Mouse (Mus musculus): Measurements from ENCODE around the gene Chrm3. TPM values are rescaled to one million over a fixed set of nuclear protein-coding genes. Genes with fewer than 3 reads are reported as not detected.

Gene Chrm3
- polyA plus RNA-seq, 1 experiment = not detected

- H3K27me3 ChIP-seq (ENCODE audit: control insufficient read depth, insufficient read depth, insufficient read length) = no peaks in the 10 kb centered on the region
- TF ChIP-seq TCF3 (IDR thresholded peaks at IDR 0.05; ENCODE audit: insufficient read length, low read depth) = no peak
- no peak for TF ChIP-seq MAX (IDR thresholded peaks at IDR 0.05; ENCODE audit: low read depth)
- TF ChIP-seq TCF12 (IDR thresholded peaks at IDR 0.05; ENCODE audit: insufficient read depth, poor library complexity, severe bottlenecking) = no peak
- TF ChIP-seq MYOG (IDR thresholded peaks at IDR 0.05; ENCODE audit: control insufficient read depth in 1 of 3, insufficient read depth in 1 of 3, insufficient read length in 2 of 3, low read depth in 2 of 3) = no peak
- TF ChIP-seq REST (IDR thresholded peaks at IDR 0.05; ENCODE audit: insufficient read depth, insufficient read length) = no peak
- no peak for TF ChIP-seq USF1 (IDR thresholded peaks at IDR 0.05; ENCODE audit: low read depth)
- no peak for TF ChIP-seq POLR2A (IDR thresholded peaks at IDR 0.05; ENCODE audit: insufficient read length, low read depth)
- no peak for TF ChIP-seq MYOD1 (IDR thresholded peaks at IDR 0.05; ENCODE audit: control insufficient read depth in 1 of 3, insufficient read length in 2 of 3, low read depth in 2 of 3)
- no peak for TF ChIP-seq E2F4 (IDR thresholded peaks at IDR 0.05; ENCODE audit: insufficient read depth)
- no peak for TF ChIP-seq CEBPB (IDR thresholded peaks at IDR 0.05; ENCODE audit: insufficient read depth, poor library complexity, severe bottlenecking)
- TF ChIP-seq POLR2AphosphoS2 (IDR thresholded peaks at IDR 0.05; ENCODE audit: insufficient read length, low read depth) = no peak
- TF ChIP-seq SRF (IDR thresholded peaks at IDR 0.05; ENCODE audit: control insufficient read depth, insufficient read length, low read depth) = no peak
- H3K36me3 ChIP-seq (ENCODE audit: control insufficient read depth, insufficient read depth) = no peaks in the 10 kb centered on the region
- no peaks in the 10 kb centered on the region for H3K79me2 ChIP-seq (ENCODE audit: control insufficient read depth, insufficient read depth)
- H3K4me2 ChIP-seq (ENCODE audit: low read depth) = no peak overlapping the region
- H3ac ChIP-seq (ENCODE audit: control insufficient read depth, insufficient read length) = no peak overlapping the region
- H3K4me3 ChIP-seq = no peak overlapping the region
These were observed 411.6 kb downstream of the Chrm3 start for GRCm38 (mm10) chr13:9949091-9949490.

- no peaks in the 10 kb centered on the region for H3K36me3 ChIP-seq (ENCODE audit: control insufficient read depth, insufficient read depth)
- no peaks in the 10 kb centered on the region for H3K79me2 ChIP-seq (ENCODE audit: control insufficient read depth, insufficient read depth)
- H3K4me2 ChIP-seq (ENCODE audit: low read depth) = no peak overlapping the region
- H3K4me3 ChIP-seq = no peak overlapping the region
- no peak overlapping the region for H3ac ChIP-seq (ENCODE audit: control insufficient read depth, insufficient read length)
- no peaks in the 10 kb centered on the region for H3K27me3 ChIP-seq (ENCODE audit: control insufficient read depth, insufficient read depth, insufficient read length)
- TF ChIP-seq E2F4 (IDR thresholded peaks at IDR 0.05; ENCODE audit: insufficient read depth) = no peak
These were observed 420.5 kb downstream of the Chrm3 start for GRCm38 (mm10) chr13:9940186-9940585.

GRCm38 (mm10) chr13:9938798-9939485 is 421.7 kb downstream of the Chrm3 start:
- no peaks in the 10 kb centered on the region for H3K27me3 ChIP-seq (ENCODE audit: control insufficient read depth, insufficient read depth, insufficient read length)
- H3ac ChIP-seq (ENCODE audit: control insufficient read depth, insufficient read length) = no peak overlapping the region
- no peaks in the 10 kb centered on the region for H3K36me3 ChIP-seq (ENCODE audit: control insufficient read depth, insufficient read depth)
- no peaks in the 10 kb centered on the region for H3K79me2 ChIP-seq (ENCODE audit: control insufficient read depth, insufficient read depth)
- no peak overlapping the region for H3K4me3 ChIP-seq
- TF ChIP-seq POLR2AphosphoS2 (IDR thresholded peaks at IDR 0.05; ENCODE audit: insufficient read length, low read depth) (no peak), MYOD1 (IDR thresholded peaks at IDR 0.05; ENCODE audit: control insufficient read depth in 1 of 3, insufficient read length in 2 of 3, low read depth in 2 of 3) (no peak), CEBPB (IDR thresholded peaks at IDR 0.05; ENCODE audit: insufficient read depth, poor library complexity, severe bottlenecking) (no peak), MAX (IDR thresholded peaks at IDR 0.05; ENCODE audit: low read depth) (no peak), USF1 (IDR thresholded peaks at IDR 0.05; ENCODE audit: low read depth) (no peak), SRF (IDR thresholded peaks at IDR 0.05; ENCODE audit: control insufficient read depth, insufficient read length, low read depth) (no peak), E2F4 (IDR thresholded peaks at IDR 0.05; ENCODE audit: insufficient read depth) (no peak), MYOG (IDR thresholded peaks at IDR 0.05; ENCODE audit: control insufficient read depth in 1 of 3, insufficient read depth in 1 of 3, insufficient read length in 2 of 3, low read depth in 2 of 3) (no peak), TCF3 (IDR thresholded peaks at IDR 0.05; ENCODE audit: insufficient read length, low read depth) (no peak)
- H3K4me2 ChIP-seq (ENCODE audit: low read depth) = no peak overlapping the region

DNA sequence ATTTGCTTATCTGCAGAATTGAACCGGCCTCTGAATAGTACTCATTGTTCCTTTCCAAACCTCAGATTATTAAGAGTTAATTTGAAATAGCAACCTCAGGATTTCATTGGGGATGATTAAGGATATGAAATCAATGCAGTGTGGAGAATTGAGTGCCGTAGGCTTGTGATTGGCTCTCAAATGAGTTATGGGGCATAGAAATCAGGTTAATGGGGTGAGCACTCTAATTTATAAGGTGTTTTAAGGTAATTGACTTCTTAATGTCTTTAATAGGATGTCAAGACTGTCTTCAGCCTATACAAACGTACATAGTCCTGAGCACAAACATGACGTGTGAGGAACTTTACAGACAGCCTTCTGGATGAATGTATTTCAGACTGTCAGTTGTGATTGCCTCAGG is 427.9 kb downstream of the Chrm3 start:
- Histone ChIP-seq H3K36me3 (ENCODE audit: control insufficient read depth, insufficient read depth) (no peaks in the 10 kb centered on the region), H3K4me3 (no peak overlapping the region), H3K79me2 (ENCODE audit: control insufficient read depth, insufficient read depth) (no peaks in the 10 kb centered on the region), H3K4me2 (ENCODE audit: low read depth) (no peak overlapping the region), H3ac (ENCODE audit: control insufficient read depth, insufficient read length) (no peak overlapping the region), H3K27me3 (ENCODE audit: control insufficient read depth, insufficient read depth, insufficient read length) (no peaks in the 10 kb centered on the region)
- no peak for TF ChIP-seq USF1 (IDR thresholded peaks at IDR 0.05; ENCODE audit: low read depth)
- no peak for TF ChIP-seq E2F4 (IDR thresholded peaks at IDR 0.05; ENCODE audit: insufficient read depth)
- no peak for TF ChIP-seq REST (IDR thresholded peaks at IDR 0.05; ENCODE audit: insufficient read depth, insufficient read length)
- TF ChIP-seq CEBPB (IDR thresholded peaks at IDR 0.05; ENCODE audit: insufficient read depth, poor library complexity, severe bottlenecking) = no peak
- TF ChIP-seq SRF (IDR thresholded peaks at IDR 0.05; ENCODE audit: control insufficient read depth, insufficient read length, low read depth) = no peak
- TF ChIP-seq TCF12 (IDR thresholded peaks at IDR 0.05; ENCODE audit: insufficient read depth, poor library complexity, severe bottlenecking) = no peak
- no peak for TF ChIP-seq POLR2A (IDR thresholded peaks at IDR 0.05; ENCODE audit: insufficient read length, low read depth)
- TF ChIP-seq TCF3 (IDR thresholded peaks at IDR 0.05; ENCODE audit: insufficient read length, low read depth) = no peak
- TF ChIP-seq MAX (IDR thresholded peaks at IDR 0.05; ENCODE audit: low read depth) = no peak
- TF ChIP-seq MYOG (IDR thresholded peaks at IDR 0.05; ENCODE audit: control insufficient read depth in 1 of 3, insufficient read depth in 1 of 3, insufficient read length in 2 of 3, low read depth in 2 of 3) = no peak
- TF ChIP-seq MYOD1 (IDR thresholded peaks at IDR 0.05; ENCODE audit: control insufficient read depth in 1 of 3, insufficient read length in 2 of 3, low read depth in 2 of 3) = no peak
- TF ChIP-seq POLR2AphosphoS2 (IDR thresholded peaks at IDR 0.05; ENCODE audit: insufficient read length, low read depth) = no peak

- Histone ChIP-seq H3K27me3 (ENCODE audit: control insufficient read depth, insufficient read depth, insufficient read length) (no peaks in the 10 kb centered on the region), H3K4me3 (no peak overlapping the region), H3K36me3 (ENCODE audit: control insufficient read depth, insufficient read depth) (no peaks in the 10 kb centered on the region), H3ac (ENCODE audit: control insufficient read depth, insufficient read length) (no peak overlapping the region), H3K4me2 (ENCODE audit: low read depth) (no peak overlapping the region), H3K79me2 (ENCODE audit: control insufficient read depth, insufficient read depth) (no peaks in the 10 kb centered on the region)
- TF ChIP-seq REST (IDR thresholded peaks at IDR 0.05; ENCODE audit: insufficient read depth, insufficient read length) (no peak), MAX (IDR thresholded peaks at IDR 0.05; ENCODE audit: low read depth) (no peak), SRF (IDR thresholded peaks at IDR 0.05; ENCODE audit: control insufficient read depth, insufficient read length, low read depth) (no peak), TCF3 (IDR thresholded peaks at IDR 0.05; ENCODE audit: insufficient read length, low read depth) (no peak), USF1 (IDR thresholded peaks at IDR 0.05; ENCODE audit: low read depth) (no peak), TCF12 (IDR thresholded peaks at IDR 0.05; ENCODE audit: insufficient read depth, poor library complexity, severe bottlenecking) (no peak), POLR2A (IDR thresholded peaks at IDR 0.05; ENCODE audit: insufficient read length, low read depth) (no peak), CEBPB (IDR thresholded peaks at IDR 0.05; ENCODE audit: insufficient read depth, poor library complexity, severe bottlenecking) (no peak), MYOD1 (IDR thresholded peaks at IDR 0.05; ENCODE audit: control insufficient read depth in 1 of 3, insufficient read length in 2 of 3, low read depth in 2 of 3) (no peak), MYOG (IDR thresholded peaks at IDR 0.05; ENCODE audit: control insufficient read depth in 1 of 3, insufficient read depth in 1 of 3, insufficient read length in 2 of 3, low read depth in 2 of 3) (no peak), E2F4 (IDR thresholded peaks at IDR 0.05; ENCODE audit: insufficient read depth) (no peak), POLR2AphosphoS2 (IDR thresholded peaks at IDR 0.05; ENCODE audit: insufficient read length, low read depth) (no peak)
These were observed 430.0 kb downstream of the Chrm3 start for GRCm38 (mm10) chr13:9930606-9931005.

Measured in myocyte (in vitro differentiated cells).